Mouse (Mus musculus): ENCODE data around the gene Cd27.

The Cd27 gene

DNA sequence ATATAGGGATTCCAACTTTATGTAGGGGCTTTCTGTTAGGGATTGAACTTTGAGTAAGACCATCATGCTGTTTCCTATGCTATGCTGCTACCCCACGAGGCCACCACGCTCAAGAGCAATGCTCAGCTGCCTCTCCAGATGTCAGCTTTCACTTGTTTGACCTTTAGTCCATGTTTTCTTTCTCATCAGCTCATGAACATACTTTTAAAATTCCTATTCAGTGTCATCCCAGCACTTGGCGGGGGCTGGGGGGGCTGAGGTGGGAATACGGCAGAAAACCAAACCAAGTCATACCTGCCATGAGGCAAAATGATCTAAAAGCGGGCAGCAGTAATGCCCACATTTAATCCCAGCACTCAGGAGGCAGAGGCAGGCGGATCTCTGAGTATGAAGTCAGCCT is 23.7 kb downstream of the Cd27 start:
- DNase-seq (ENCODE audit: low spot score): no peak

DNA sequence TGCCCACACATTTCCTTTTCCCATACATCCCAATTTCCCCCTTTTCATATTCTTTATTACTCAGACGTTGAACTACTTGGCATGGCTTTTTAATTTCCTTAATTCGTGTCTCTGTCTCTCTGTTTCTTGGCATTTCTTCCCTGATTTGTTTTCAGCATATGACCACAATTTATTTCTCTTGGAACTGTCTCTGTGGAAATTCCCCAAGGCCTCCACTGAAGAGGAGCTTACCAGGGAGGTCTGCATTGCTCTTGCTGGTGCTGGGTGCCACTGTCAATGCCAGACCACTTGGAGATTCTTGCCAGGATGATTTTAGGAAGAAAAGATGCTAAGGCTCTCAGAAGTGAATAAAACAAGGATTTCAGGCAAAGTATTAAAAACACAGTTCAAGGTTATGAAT is 24.2 kb downstream of the Cd27 start:
- DNase-seq (ENCODE audit: low spot score): no peak

DNA sequence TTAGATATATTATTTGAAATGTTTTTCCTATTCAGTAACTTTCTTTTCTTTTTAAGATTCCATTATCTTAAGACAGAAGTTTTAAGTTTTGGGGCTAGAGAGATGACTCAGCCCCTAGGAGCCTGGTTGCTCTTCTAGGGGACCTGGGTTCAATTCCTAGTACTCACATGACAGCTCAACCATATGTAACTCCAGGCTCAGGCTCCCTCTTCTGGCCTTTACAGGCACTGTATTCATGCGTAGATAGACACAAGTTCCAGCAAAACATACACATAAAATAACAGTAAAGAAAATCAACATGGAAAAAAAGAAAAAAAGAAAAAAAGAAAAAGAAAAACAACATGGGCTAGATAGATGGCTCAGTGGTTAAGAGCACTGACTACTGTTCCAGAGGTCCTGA is 26.4 kb downstream of the Cd27 start:
- no peak for DNase-seq (ENCODE audit: low spot score)

DNA sequence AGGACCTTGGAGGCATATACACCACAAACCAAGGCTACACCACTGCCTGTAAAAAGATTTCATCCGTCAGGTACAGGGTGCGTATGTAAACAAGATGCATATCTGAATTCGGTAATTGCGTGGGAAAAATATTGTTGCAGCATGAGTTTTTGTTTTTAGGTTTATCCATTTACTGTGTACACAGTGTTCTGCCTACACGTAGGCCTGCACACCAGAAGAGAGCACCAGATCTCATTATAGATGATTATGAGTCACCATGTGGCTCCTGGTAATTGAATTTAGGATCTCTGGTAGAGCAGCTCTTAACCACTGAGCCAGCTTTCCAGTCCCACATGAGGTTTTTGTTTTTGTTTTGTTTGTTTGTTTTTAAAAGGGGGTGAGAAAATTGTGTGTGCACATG is 39.6 kb downstream of the Cd27 start:
- no peak for DNase-seq (ENCODE audit: low spot score)

DNA sequence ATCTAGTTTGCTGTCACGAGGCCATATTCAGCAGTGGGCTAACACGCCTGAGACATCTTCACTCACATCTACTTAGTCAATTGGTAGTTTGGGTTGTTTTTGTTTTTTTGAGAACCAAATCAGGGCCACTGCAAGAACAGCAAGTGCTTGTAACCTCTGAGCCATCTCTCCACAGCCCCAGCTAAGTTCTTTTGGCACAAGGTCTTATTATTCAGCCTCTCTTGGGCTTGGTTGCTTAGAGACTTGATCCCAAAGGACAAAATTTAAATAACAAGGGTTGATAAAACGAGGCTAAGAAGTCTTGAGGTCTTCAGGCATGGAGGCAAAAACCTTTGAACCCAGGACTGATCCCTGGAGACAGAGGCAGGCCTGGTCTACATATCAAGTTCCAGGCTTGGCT is 40.5 kb downstream of the Cd27 start:
- DNase-seq (ENCODE audit: low spot score): no peak

DNA sequence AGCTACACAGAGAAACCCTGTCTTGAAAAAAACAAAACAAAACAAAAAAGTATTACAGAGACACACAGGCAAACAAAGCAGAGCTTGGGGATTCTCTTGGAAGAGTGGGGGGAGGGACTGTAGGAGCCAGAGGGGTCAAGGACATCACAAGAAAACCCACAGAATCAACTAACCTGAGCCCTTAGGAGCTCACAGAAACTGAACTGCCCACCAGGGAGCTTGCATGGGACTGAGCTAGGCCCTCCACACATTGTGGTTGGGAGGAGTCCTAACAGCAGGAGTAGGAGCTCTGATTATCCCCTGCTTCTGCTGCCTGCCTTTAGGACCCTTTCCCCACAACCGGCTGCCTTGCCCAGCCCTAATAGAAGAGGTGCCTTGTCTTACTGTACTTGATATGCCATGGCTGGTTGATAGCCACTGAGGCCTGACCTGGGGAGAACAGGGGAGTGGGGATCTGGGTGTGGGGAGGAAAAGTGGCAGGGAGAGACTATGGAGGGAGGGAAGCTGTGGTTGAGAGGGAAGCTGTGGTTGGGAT is 41.2 kb downstream of the Cd27 start:
- DNase-seq (ENCODE audit: low spot score): no peak

DNA sequence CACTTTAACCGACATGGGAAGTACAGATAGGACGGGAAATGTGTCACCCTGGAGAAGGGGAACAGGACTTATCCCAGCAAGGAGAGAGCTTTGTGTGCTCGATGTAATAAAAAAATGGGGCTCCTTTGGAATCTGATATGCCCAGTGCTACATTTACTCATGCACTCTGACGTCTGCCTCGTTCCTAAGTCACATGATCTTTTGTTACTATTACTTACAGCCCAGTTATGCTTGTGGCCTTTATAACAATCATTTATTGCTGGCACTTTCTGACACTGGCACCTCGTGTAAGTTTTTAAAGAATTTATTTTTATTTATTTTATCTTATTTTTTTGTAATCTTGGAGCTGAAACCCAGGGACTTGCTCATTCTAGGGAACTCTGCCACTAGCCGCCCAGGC is 43.4 kb downstream of the Cd27 start:
- no peak for DNase-seq (ENCODE audit: low spot score)

DNA sequence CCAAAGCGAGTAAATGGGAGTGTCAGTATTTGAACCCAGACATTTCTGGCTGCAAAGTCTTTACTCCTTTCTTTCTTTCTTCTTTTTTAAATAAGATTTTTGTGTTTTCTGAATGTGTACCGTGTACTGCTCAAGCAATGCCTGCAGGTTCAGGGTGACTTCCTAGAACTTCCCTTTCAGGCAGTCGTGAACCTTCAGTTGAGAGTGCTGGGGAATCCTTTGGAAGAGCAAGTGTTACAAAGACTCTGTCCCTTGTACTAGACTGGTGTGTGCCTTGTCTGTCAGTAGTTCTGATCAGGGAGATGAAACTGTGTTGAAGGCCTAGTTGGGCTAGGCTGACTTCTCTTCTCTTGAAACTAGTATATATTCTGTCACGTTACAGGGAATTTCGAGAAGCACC is 44.0 kb downstream of the Cd27 start:
- DNase-seq (ENCODE audit: low spot score): no peak

DNA sequence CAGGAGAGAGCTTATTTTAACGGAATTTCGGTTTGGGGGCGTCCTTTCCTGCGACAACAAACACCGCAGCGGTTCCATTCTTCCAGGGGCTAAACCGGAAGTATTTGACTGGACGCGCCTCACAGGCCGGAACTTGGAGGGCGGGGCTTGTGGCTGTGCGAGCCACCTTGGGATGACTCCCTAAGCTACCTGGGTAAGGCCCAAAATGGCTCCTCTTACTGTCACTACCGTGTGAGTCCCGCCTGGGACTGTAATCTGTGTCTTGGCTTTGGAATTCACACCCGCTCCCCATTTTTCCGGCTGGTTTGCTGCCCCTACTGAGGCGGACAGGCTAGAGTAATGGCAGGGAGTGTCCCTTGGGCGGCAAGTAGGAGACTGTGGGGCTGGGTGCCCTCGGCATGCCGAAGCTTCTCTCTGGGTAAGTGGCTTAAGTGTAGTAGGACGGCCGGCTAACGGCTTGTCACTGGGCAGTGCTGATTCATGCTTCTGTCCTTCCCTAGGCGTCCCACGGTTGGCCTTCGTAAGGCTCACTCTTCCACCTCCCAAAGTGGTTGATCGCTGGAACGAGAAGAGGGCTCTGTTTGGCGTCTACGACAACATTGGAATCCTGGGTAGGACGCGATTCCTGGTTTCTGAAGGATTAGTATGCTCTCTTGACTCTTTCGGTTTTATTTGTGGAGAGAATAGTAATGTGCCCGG is 44.6 kb downstream of the Cd27 start:
- peak; percentile 95 for DNase-seq (ENCODE audit: low spot score)

DNA sequence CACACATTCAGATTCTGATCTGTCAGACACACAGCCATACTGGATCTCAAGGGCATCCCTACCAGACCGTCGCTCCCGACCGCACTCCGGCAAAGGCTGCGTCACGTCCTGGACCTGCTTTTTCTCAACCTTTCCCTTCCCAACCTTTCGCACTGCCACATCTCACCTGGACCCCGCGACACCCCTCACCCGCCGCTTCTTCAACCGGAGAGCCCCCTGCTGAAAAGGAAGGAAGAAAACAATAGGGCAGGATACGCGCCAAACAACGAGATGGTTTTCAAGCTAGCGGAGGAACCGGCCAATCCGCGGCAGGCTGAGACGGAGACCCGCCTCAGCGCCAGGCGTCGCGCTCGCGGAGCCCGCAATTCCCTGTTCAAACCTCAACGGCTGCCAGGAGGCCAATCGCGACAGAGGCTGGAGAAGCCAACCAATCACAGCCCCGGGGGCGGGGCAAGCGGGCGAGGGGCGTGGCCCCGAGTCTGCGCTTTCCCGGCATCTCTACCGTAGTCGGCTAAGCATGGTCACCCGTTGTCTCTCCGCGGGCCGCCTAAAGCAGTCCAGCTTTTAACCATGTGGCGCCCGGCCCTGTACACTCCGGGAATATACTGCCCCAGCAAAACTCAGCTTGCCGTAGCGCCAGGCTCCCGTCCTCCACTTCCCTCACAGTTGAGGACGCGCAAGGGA is 45.3 kb downstream of the Cd27 start, which contains the start of the genes Ncapd2 and Mrpl51:
Gene Ncapd2, minus strand, starts transcription at position 370 of the 684 bp plus-strand sequence.
Gene Mrpl51, plus strand, starts transcription at position 470 of the 684 bp plus-strand sequence.
- peak; percentile 98 for DNase-seq (ENCODE audit: low spot score)

DNA sequence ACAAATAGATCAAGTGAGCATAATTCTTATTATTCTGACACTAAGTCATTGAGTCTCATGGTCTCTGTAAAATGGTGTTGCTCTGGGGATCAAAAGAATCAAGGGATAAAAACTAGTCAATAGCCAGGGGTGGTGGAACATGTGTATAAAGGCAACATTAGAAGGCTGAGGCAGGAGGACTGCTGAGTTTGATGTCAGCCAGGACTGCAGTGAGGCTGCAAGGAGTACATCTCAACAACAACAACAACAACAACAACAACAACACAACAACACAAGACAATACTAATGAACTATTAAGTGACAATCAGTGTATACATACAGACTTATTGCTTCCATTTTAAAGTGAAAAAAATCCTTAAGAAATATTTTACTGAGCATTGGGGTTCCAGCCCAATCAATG is 46.0 kb downstream of the Cd27 start:
- DNase-seq (ENCODE audit: low spot score): no peak

DNA sequence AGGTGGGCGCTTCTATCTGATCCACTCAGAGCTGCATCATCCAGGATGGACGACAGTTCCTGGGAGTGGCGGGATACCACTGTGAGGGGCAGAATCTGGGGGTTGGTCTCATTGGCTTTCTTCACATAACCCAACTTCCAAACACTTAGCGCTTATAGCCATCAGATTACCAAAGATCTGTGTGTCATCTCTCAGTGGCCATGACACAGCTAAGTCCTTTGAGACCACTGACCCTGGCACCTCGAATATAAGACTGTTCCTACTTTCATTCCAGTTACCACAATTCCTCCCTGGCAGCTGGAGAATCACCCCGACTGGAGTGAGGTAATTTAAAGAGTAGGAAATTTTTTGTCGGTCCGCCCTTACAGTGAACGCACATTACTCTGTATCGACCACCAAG is 50.6 kb downstream of the Cd27 start:
- no peak for DNase-seq (ENCODE audit: low spot score)
